In the genomic region with DNA sequence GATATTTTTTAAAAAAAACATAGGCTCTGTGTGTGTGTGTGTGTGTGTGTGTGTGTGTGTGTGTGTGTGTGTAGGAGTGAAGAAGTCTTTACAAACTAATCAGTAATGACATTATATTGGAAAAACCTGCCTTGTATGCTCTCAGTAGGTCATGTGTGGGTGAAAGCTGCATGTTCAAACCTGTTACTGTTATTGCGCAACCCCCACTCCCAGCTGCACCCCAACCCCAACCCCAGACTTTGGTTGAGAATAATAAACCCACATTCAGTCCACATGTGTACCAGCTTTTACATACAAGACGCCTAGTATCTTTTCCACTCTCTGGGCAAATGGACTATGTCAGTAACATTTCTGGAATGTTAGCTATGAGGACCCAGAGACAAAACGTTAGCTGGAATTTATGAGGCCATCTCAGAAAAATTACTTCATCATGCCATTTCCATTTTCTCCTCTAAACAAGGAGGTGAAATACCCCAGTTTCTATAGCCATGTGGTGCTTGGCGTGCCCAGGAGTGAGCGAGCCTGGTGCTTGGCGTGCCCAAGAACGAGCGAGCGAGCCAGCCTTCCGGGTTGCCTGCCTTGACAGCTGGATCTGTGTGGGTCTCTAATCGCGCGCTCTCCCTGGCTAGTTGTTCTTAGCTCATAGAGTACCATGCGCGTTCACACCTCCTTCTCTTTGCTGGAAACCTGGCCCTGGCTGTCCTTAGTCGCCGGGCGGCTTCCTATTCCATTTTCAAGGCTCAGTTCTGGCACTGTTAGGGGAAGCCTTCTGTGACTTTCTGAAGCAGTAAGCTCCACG, we compare ENCODE assay signal across 18 mouse cellular contexts. TPM values are rescaled to one million over a fixed set of nuclear protein-coding genes. Genes with fewer than 3 reads are reported as not detected.
DNase-seq lines count a peak whose midpoint lies in the region; TF ChIP-seq lines count a peak whose summit lies in the region.
"Had no signal": no experiment of that assay in that cellular context is flagged by ENCODE, and none has a peak within 500 bp of the region (broad histone marks: within the 10 kb centered on the region; RNA-seq: fewer than 3 reads in every experiment).

No protein-coding gene starts in this region.

- H3K27me3 ChIP-seq in heart, adult 2 months (ENCODE audit: control insufficient read depth, insufficient read depth, low read length) = no peaks in the 10 kb centered on the region
- H3K27me3 ChIP-seq: embryonic facial prominence, embryonic 15.5 days; limb, embryonic 15.5 days had no signal

- TF ChIP-seq EP300 in heart, adult 2 months (IDR thresholded peaks at IDR 0.05; ENCODE audit: insufficient read depth, low read depth, low read length) = no peak

- no peak for TF ChIP-seq CTCF in heart, adult 2 months (IDR thresholded peaks at IDR 0.05)
- TF ChIP-seq CTCF in left cerebral cortex, adult 2 months (IDR thresholded peaks at IDR 0.05) = no peak
- no peak for TF ChIP-seq CTCF in embryonic fibroblast, embryonic 13.5 days (IDR thresholded peaks at IDR 0.05; ENCODE audit: borderline replicate concordance, insufficient read depth, low read length)

- H3K4me3 ChIP-seq in heart, adult 2 months = no peak overlapping the region; the same call in 1 of the 2 replicates
- H3K4me3 ChIP-seq in left cerebral cortex, adult 2 months = peak overlapping the region; percentile 21; the same call in 1 of the 2 replicates
- no peak overlapping the region for H3K4me3 ChIP-seq in embryonic fibroblast, embryonic 13.5 days (ENCODE audit: insufficient read depth, low read length)
- H3K4me3 ChIP-seq: embryonic facial prominence, embryonic 15.5 days; hindbrain, embryonic 10.5 days; limb, embryonic 15.5 days had no signal

- H3K27ac ChIP-seq in heart, adult 2 months = no peak overlapping the region
- H3K27ac ChIP-seq in left cerebral cortex, adult 2 months = no peak overlapping the region
- H3K27ac ChIP-seq in embryonic fibroblast, embryonic 13.5 days (ENCODE audit: insufficient read depth, low read length) = peak overlapping the region; percentile 75
- H3K27ac ChIP-seq: embryonic facial prominence, embryonic 15.5 days; hindbrain, embryonic 10.5 days; limb, embryonic 15.5 days had no signal

- intact Hi-C loops in heart, adult 2 months (cut with DNase I) = no loop called here
- intact Hi-C loops in left cerebral cortex, adult 2 months (cut with DNase I) = no loop called here
- intact Hi-C loops in left cerebral cortex, postnatal 4 days (cut with DNase I) = no loop called here

- DNase-seq in heart, adult 11 months = peak; percentile 87
- DNase-seq in heart, adult 2 months = no peak
- DNase-seq in left cerebral cortex, adult 2 months (ENCODE audit: extremely low spot score in 1 of 2, low spot score in 2 of 2) = no peak
- DNase-seq in left cerebral cortex, postnatal 4 days = no peak
- no peak for DNase-seq in urinary bladder, postnatal 25 days (ENCODE audit: low spot score)
- no peak for DNase-seq in lung, postnatal 14 days
- DNase-seq: cerebellum, adult 11 months; cerebellum, postnatal 36 days; kidney, adult 11 months; kidney, postnatal 4 days; layer of hippocampus, postnatal 36 days; lung, adult 2 months; right cerebral cortex, adult 18-20 months; thymus, postnatal 36 days had no signal

- no peak for TF ChIP-seq POLR2A in heart, adult 2 months (IDR thresholded peaks at IDR 0.05; ENCODE audit: insufficient read depth, low read depth, low read length)
- no peak for TF ChIP-seq POLR2A in embryonic fibroblast, embryonic 13.5 days (IDR thresholded peaks at IDR 0.05; ENCODE audit: low read depth, low read length)

- whole genome bisulfite sequencing in heart, adult 2 months = 68% methylated on average over 19 of the region's 19 CpGs

- H3K79me2 ChIP-seq in heart, adult 2 months (replicated peaks; ENCODE audit: control insufficient read depth, insufficient read depth, low read length) = no peaks in the 10 kb centered on the region

- H3K4me1 ChIP-seq in heart, adult 2 months (ENCODE audit: control insufficient read depth, insufficient read depth, low read length) = peaks cover 2% of the 10 kb centered on the region
- peaks cover 2% of the 10 kb centered on the region; the same call in 1 of the 2 replicates for H3K4me1 ChIP-seq in embryonic fibroblast, embryonic 13.5 days (ENCODE audit: control insufficient read depth, insufficient read depth, low read length)
- H3K4me1 ChIP-seq: hindbrain, embryonic 10.5 days had no signal

- no peak overlapping the region for H3K9ac ChIP-seq in heart, adult 2 months (ENCODE audit: low read depth, low read length)
- H3K9ac ChIP-seq: embryonic facial prominence, embryonic 15.5 days; limb, embryonic 15.5 days had no signal

- H3K36me3 ChIP-seq in heart, adult 2 months (ENCODE audit: control insufficient read depth, insufficient read depth, low read length) = no peaks in the 10 kb centered on the region
- H3K36me3 ChIP-seq: embryonic facial prominence, embryonic 15.5 days; hindbrain, embryonic 10.5 days; limb, embryonic 15.5 days had no signal

RNA-seq across cellular contexts. Expression of gene Dyrk2, which starts 30.5 kb away (rescaled TPM):
- total RNA-seq in heart, adult 2 months (2021) = 10 to 100 TPM; 32.4 to 42.1 TPM
- polyA plus RNA-seq in heart, adult 2 months (2012; rRNA removed) = 12.1 and 23.2 TPM in 2 replicates
- 10 to 100 TPM; 49.9 to 53.9 TPM for total RNA-seq in left cerebral cortex, adult 2 months (2021)
- 10 to 100 TPM; 96.8 to 99.8 TPM for total RNA-seq in left cerebral cortex, postnatal 4 days (2021)
- polyA plus RNA-seq in embryonic fibroblast, embryonic 13.5 days (2011; ENCODE audit: insufficient read length, low read depth, missing spikeins) = 34.9 and 42.7 TPM in 2 replicates
